Mouse (Mus musculus) liver, postnatal 0 days (tissue): Measurements from ENCODE around the gene Ric1. TPM values are rescaled to one million over a fixed set of nuclear protein-coding genes. Genes with fewer than 3 reads are reported as not detected.
A peak's percentile ranks its signal among the peaks of the same experiment; 100 is the strongest.
"Not testable (repeated sequence)": the region's sequence is repeated elsewhere in the genome, so short reads cannot be mapped to it uniquely, and the experiment has no call there.

ENCODE experiments used
- ATAC-seq: fragments of 200-750 bp; cut with Nextera tagmentation; 2 replicates; pipeline ENCODE4 v1.8.0; 2017; ENCODE audit warnings: mild to moderate bottlenecking, moderate library complexity
- DNase-seq: peaks from one replicate; pipeline ENCODE4 v3.0.0-alpha.2; 2016
- H3K27ac ChIP-seq: fragments of 300-500 bp; sonication (generic); 2 replicates; pipeline ENCODE4 v1.5.1; 2014; ENCODE audit warnings: antibody characterized with exemption, moderate library complexity, mild to moderate bottlenecking, low read depth
- H3K27me3 ChIP-seq: fragments of 300-500 bp; sonication (generic); 2 replicates; pipeline ENCODE4 v1.6.1; 2014; ENCODE audit warnings: low read length, control low read depth, mixed read lengths; ENCODE audit not compliant: insufficient read depth
- H3K36me3 ChIP-seq: fragments of 300-500 bp; sonication (generic); replicated peaks from 2 replicates; pipeline ENCODE4 v1.6.1; 2014; ENCODE audit warnings: mild to moderate bottlenecking, control low read depth, low read length, moderate library complexity, mixed read lengths; ENCODE audit not compliant: insufficient read depth
- H3K4me1 ChIP-seq: fragments of 300-500 bp; sonication (generic); 2 replicates; pipeline ENCODE4 v1.6.1; 2014; ENCODE audit warnings: antibody characterized with exemption, mild to moderate bottlenecking, control low read depth; ENCODE audit not compliant: insufficient read depth
- H3K4me2 ChIP-seq: fragments of 300-500 bp; sonication (generic); 2 replicates; pipeline ENCODE4 v1.6.1; 2014; ENCODE audit warnings: low read depth, mild to moderate bottlenecking, low read length, moderate library complexity, mixed read lengths
- H3K4me3 ChIP-seq: fragments of 300-500 bp; sonication (generic); 2 replicates; pipeline ENCODE4 v1.5.1; 2014; ENCODE audit warnings: low read depth, low read length
- H3K9ac ChIP-seq: fragments of 300-500 bp; sonication (generic); replicated peaks from 2 replicates; pipeline ENCODE4 v1.6.1; 2014; ENCODE audit warnings: mild to moderate bottlenecking, moderate library complexity
- H3K9me3 ChIP-seq: fragments of 300-500 bp; sonication (generic); 2 replicates; pipeline ENCODE4 v1.6.1; 2016; ENCODE audit warnings: mild to moderate bottlenecking, control low read depth, low read length, mixed read lengths
- CTCF ChIP-seq: sonication (generic); IDR thresholded peaks from 2 replicates; pipeline ENCODE4 v1.5.1; 2016; ENCODE audit warnings: antibody characterized with exemption, low read depth
- EP300 ChIP-seq: IDR thresholded peaks from 2 replicates; pipeline ENCODE4 v1.6.1; 2016; ENCODE audit warnings: antibody characterized with exemption, low read depth, mild to moderate bottlenecking
- WGBS: fragments of 180-500 bp; shearing (Covaris S2); extraction: QIAGEN DNeasy Blood & Tissue Kit; methylation state at CpG from one replicate; pipeline ENCODE4 v1.1.7; 2014; ENCODE audit not compliant: insufficient replicate concordance; 5-methylcytosine and 5-hydroxymethylcytosine counted together
- polyA plus RNA-seq: library from polyadenylated mRNA; unstranded; fragments of >200 nt; fragmentation: Nextera tagmentation; extraction: Ambion mirVana; gene quantifications from 2 replicates; pipeline ENCODE4 v1.2.1, GENCODE M21; 2015

The Ric1 gene
- polyA plus RNA-seq, 1 experiment from 2014 or later: 7.8 TPM

DNA sequence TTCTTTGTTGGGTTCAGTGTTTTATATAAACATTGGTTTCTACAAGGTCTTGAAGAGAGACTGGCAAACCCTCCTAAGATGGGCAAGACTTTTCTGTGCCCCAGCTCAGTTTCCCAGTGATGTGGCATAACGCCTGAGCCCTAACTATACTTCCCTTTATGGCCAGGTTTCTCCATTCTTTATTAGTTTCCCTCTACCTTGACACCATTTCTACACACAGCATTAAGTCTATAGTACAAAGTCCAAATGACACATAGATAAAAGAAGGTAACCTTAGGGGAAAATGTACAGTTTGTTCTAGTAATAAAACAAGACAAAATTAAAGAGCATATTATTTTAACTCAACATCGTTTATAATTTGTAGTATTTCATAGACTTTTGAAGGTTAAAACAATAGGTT is 60.4 kb downstream of the Ric1 start:
- H3K4me2 ChIP-seq: no peak overlapping the region

GRCm38 (mm10) chr19:29583734-29584133 is 61.7 kb downstream of the Ric1 start:
- TF ChIP-seq EP300: no peak
- TF ChIP-seq CTCF: no peak
- H3K4me1 ChIP-seq: no peaks in the 10 kb centered on the region
- H3K36me3 ChIP-seq: peaks cover 57% of the 10 kb centered on the region
- DNase-seq: no peak
- no peak overlapping the region for H3K4me3 ChIP-seq
- H3K9ac ChIP-seq: no peak overlapping the region
- H3K27ac ChIP-seq: no peak overlapping the region
- no peak for ATAC-seq
- 83% methylated on average over 6 of the region's 6 CpGs for WGBS
- H3K9me3 ChIP-seq: no peaks in the 10 kb centered on the region
- H3K27me3 ChIP-seq: no peaks in the 10 kb centered on the region
- H3K4me2 ChIP-seq: no peak overlapping the region

More for the DNA sequence above, 60.4 kb downstream of the Ric1 start:
- DNase-seq (no peak), ATAC-seq (no peak)
- TF ChIP-seq CTCF (no peak), EP300 (no peak)
- peaks cover 56% of the 10 kb centered on the region for H3K36me3 ChIP-seq
- H3K9ac ChIP-seq: no peak overlapping the region
- H3K9me3 ChIP-seq: no peaks in the 10 kb centered on the region
- H3K4me3 ChIP-seq: no peak overlapping the region
- H3K27me3 ChIP-seq: no peaks in the 10 kb centered on the region
- WGBS: 76% methylated on average over 2 of the region's 2 CpGs
- H3K4me1 ChIP-seq: no peaks in the 10 kb centered on the region
- no peak overlapping the region for H3K27ac ChIP-seq

DNA sequence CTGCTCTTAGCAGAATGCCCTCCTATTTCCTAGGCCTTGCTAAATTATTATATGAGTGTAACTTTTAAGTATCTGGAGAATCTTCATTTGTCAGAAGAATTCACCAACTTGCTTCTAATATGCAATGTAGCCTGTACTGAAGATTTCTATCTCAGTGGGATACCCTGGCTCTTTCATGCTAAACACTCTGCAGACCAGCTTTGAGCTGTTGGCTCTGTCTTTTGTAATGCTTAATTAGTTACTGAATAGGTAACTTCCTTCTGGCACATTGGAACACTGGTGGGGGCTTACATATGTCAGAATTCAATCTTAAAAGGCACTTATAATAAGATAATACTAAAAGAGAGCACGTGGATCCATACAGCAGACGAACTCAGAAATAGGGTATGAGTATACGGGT is 71.7 kb downstream of the Ric1 start:
- 91% methylated on average over 3 of the region's 3 CpGs for WGBS
- not testable (repeated sequence) for H3K4me2 ChIP-seq, ATAC-seq, H3K27me3 ChIP-seq, H3K27ac ChIP-seq, H3K9ac ChIP-seq, H3K9me3 ChIP-seq, H3K4me3 ChIP-seq, H3K4me1 ChIP-seq, DNase-seq
- H3K36me3 ChIP-seq: peaks cover 32% of the 10 kb centered on the region

DNA sequence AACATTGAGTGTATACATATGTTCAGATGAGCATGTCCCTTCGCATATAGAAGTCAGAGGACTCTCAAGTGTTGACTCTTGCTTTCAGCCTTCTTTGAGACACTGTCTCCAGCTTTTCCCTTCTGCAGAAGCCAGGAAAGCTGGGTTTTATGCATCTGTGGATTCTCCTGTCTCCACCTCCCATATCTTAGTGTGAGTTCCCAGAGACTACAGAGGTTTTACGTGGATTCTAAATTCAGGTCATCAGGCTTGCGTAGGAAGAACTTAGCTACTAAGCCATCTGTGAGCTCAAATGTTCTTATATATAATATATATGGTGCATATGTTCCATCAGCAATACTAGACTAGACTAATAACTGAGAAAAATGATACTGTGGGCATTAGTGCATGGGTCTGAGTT is 74.2 kb downstream of the Ric1 start:
- TF ChIP-seq CTCF (no peak), EP300 (no peak)
- H3K9ac ChIP-seq: no peak overlapping the region
- DNase-seq: no peak
- H3K4me3 ChIP-seq: no peak overlapping the region
- ATAC-seq: no peak
- H3K27me3 ChIP-seq: no peaks in the 10 kb centered on the region
- WGBS: 94% methylated on average over 3 of the region's 3 CpGs
- H3K4me2 ChIP-seq: no peak overlapping the region
- no peaks in the 10 kb centered on the region for H3K4me1 ChIP-seq
- H3K36me3 ChIP-seq: peaks cover 49% of the 10 kb centered on the region
- no peak overlapping the region for H3K27ac ChIP-seq
- H3K9me3 ChIP-seq: no peaks in the 10 kb centered on the region

DNA sequence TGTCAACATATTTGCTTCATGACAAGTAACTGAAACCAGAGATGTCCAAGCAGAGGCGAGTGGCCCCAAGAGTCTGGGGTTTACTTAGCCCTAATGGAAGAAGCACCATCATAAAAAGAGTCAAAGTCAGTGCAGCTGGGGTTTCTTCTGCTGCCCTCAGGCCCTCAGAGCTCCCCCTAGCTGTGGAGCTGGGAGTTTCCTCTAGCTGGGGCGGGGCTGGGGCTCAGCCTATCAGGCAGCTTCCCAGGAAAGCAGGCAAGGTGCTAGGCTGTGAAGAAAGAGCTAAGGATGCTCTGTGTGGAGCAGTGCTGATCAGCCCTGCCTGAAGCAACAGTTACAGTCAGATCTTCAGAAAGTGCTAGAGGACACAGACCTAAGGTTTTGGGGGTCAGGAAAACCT is 74.9 kb downstream of the Ric1 start:
- WGBS: 73% methylated on average over 2 of the region's 2 CpGs
- H3K4me2 ChIP-seq: no peak overlapping the region
- ATAC-seq: 0 out of 2 replicates have a peak, but pooled peaks have one; percentile 41
- H3K4me1 ChIP-seq: no peaks in the 10 kb centered on the region
- DNase-seq: peak; percentile 39
- no peak overlapping the region for H3K4me3 ChIP-seq
- H3K27me3 ChIP-seq: no peaks in the 10 kb centered on the region
- H3K9me3 ChIP-seq: no peaks in the 10 kb centered on the region
- H3K36me3 ChIP-seq: peaks cover 45% of the 10 kb centered on the region
- TF ChIP-seq EP300: no peak
- peak; percentile 62 for TF ChIP-seq CTCF
- no peak overlapping the region for H3K9ac ChIP-seq
- no peak overlapping the region for H3K27ac ChIP-seq

GRCm38 (mm10) chr19:29598981-29599380 is 76.9 kb downstream of the Ric1 start:
- 70% methylated on average over 5 of the region's 5 CpGs for WGBS
- H3K36me3 ChIP-seq: peaks cover 63% of the 10 kb centered on the region
- H3K27me3 ChIP-seq: no peaks in the 10 kb centered on the region
- no peaks in the 10 kb centered on the region for H3K9me3 ChIP-seq
- TF ChIP-seq CTCF: no peak
- TF ChIP-seq EP300: no peak
- no peak overlapping the region for H3K27ac ChIP-seq
- H3K4me2 ChIP-seq: no peak overlapping the region
- no peak for ATAC-seq
- no peaks in the 10 kb centered on the region for H3K4me1 ChIP-seq
- no peak for DNase-seq
- no peak overlapping the region for H3K9ac ChIP-seq
- H3K4me3 ChIP-seq: no peak overlapping the region
